Mouse (Mus musculus): ENCODE results near the gene Tox3.

DNA sequence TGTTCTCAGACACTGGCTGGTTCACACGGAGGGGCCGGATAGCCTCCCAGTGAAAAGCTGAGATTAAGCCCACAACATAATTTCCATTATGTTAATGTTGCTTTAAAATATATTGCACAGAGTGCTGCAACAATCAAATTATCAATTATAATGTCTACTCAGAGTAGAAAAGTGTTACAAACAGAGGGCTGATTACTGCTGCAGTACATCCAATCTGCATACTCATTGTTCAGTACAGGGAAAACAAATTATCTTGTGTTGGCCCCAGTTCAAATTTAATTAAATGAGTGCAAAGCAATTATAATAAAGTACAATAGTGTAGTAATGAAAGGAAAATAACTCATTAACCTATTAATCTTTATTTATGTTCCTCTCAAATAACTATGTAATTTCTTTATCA, 44.5 kb upstream of the Tox3 start:
- no peak for TF ChIP-seq CTCF (IDR thresholded peaks at IDR 0.05; ENCODE audit: control insufficient read depth, insufficient read depth, insufficient read length)
- TF ChIP-seq USF1 (IDR thresholded peaks at IDR 0.05; ENCODE audit: low read depth) = no peak
